Mouse (Mus musculus) thymus, adult 2 months (tissue): ENCODE measurements at regions not wholly inside any gene's neighbourhood (a gene's known extent, or its start where the extent isn't known, plus 50 kb on each side); places are given as distances from the start of the nearest gene placed in this dataset.

Experiments
- DNase-seq: peaks from one replicate; pipeline ENCODE4 v3.0.0; 2021
- H3K27ac ChIP-seq: fragments of 200-500 bp; 2 replicates; pipeline ENCODE4 v1.5.1; 2012; ENCODE audit warnings: low read length, control low read depth; ENCODE audit not compliant: control insufficient read depth, insufficient read depth
- H3K27me3 ChIP-seq: fragments of 200-500 bp; 2 replicates; pipeline ENCODE4 v1.6.1; 2012; ENCODE audit warnings: mild to moderate bottlenecking, low read length, moderate library complexity, mixed read lengths; ENCODE audit not compliant: control insufficient read depth, insufficient read depth
- H3K36me3 ChIP-seq: fragments of 200-500 bp; 2 replicates; pipeline ENCODE4 v1.6.1; 2012; ENCODE audit warnings: mild to moderate bottlenecking, low read length, moderate library complexity; ENCODE audit not compliant: control insufficient read depth, insufficient read depth
- H3K4me1 ChIP-seq: fragments of 200-500 bp; replicated peaks from 2 replicates; pipeline ENCODE4 v1.6.1; 2012; ENCODE audit warnings: low read length; ENCODE audit not compliant: control insufficient read depth, insufficient read depth
- H3K4me3 ChIP-seq: fragments of 200-500 bp; 2 replicates; pipeline ENCODE4 v1.5.1; 2012; ENCODE audit warnings: mild to moderate bottlenecking, low read length, control low read depth, moderate library complexity; ENCODE audit not compliant: control insufficient read depth, insufficient read depth
- CTCF ChIP-seq: fragments of 200-500 bp; IDR thresholded peaks from 2 replicates; pipeline ENCODE4 v1.5.1; 2012; ENCODE audit warnings: mild to moderate bottlenecking, control low read depth, low read length, moderate library complexity, borderline replicate concordance; ENCODE audit not compliant: control insufficient read depth, poor library complexity, insufficient read depth; ENCODE audit errors: extremely low read depth
- POLR2A ChIP-seq: fragments of 200-500 bp; IDR thresholded peaks from 2 replicates; pipeline ENCODE4 v1.6.1; 2012; ENCODE audit warnings: mild to moderate bottlenecking, low read length, control low read depth, moderate library complexity; ENCODE audit not compliant: control insufficient read depth, poor library complexity, insufficient read depth; ENCODE audit errors: extremely low read depth
- WGBS: fragments of 180-500 bp; shearing (Covaris S2); methylation state at CpG from one replicate; pipeline ENCODE4 v1.1.7; 2018; 5-methylcytosine and 5-hydroxymethylcytosine counted together

DNA sequence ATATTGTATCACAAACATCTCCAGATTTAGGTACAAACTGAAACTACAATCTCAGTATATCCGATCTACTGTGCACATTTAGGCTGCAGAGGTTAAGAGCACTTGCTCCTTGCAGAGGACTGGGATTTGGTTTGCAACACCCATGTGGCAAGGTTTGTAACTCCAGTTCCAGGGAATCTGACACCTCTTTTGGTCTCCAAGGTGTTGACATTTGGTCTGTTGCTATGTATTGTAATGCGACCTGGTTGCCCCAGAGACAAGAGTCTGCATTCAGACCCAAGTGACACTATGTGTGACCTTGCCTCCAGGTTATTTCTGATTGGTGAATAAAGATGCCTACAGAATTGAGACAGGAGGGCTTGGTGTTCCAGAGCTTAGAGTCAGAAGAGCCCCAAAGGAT lies 105.0 kb downstream of the Tas2r134 start:
- WGBS = 87% methylated on average over 2 of the region's 2 CpGs
- no peak for TF ChIP-seq CTCF
- TF ChIP-seq POLR2A = no peak
- no peak overlapping the region for H3K4me3 ChIP-seq
- no peaks in the 10 kb centered on the region for H3K4me1 ChIP-seq
- H3K27ac ChIP-seq = no peak overlapping the region
- no peaks in the 10 kb centered on the region for H3K27me3 ChIP-seq
- no peaks in the 10 kb centered on the region for H3K36me3 ChIP-seq
- no peak for DNase-seq

DNA sequence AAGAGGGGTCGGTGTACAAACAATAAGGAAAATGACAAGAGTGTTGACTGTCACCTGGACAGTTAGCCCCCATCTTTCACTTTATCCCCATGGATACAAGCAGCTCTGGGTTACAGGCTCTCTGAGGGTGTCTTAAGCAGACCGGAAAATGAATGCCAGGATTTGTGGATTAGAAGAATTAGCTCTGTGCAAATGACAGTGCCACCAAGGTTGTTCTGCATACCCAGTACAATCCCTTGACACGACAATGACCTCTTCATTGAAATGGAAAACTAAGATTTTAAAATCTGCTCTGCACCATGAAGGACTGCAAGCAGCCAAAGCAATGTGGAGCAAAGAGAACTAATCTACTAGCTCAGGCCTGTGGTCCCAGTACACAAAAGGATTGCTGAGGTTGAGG lies 105.9 kb downstream of the Tas2r134 start:
- Histone ChIP-seq H3K4me3 (no peak overlapping the region), H3K27me3 (no peaks in the 10 kb centered on the region), H3K36me3 (no peaks in the 10 kb centered on the region), H3K27ac (no peak overlapping the region), H3K4me1 (no peaks in the 10 kb centered on the region)
- TF ChIP-seq POLR2A (no peak), CTCF (no peak)
- no peak for DNase-seq
- 96% methylated on average over 3 of the region's 3 CpGs for WGBS

DNA sequence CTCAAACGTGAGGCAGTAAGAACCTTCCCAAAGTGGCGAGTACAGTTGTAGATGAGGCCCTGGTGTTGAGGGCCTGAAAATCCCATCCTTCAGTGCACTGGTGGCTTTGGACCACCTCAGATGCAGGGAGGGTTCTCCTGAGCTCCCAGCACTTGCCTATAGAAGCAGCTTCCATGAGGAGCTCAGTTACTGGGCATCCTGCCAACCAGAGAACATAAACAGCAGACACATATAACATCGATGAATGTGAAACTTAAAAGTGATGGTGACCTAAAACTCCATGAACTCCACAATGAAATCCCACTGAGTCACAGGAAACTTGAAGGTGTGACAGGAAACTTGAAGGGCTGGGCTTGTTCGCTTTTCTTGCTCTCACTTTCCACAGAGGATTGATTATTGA lies 109.1 kb downstream of the Tas2r134 start:
- Histone ChIP-seq H3K36me3 (no peaks in the 10 kb centered on the region), H3K27ac (no peak overlapping the region), H3K27me3 (no peaks in the 10 kb centered on the region), H3K4me1 (no peaks in the 10 kb centered on the region), H3K4me3 (no peak overlapping the region)
- TF ChIP-seq CTCF (no peak), POLR2A (no peak)
- no peak for DNase-seq
- 87% methylated on average over 4 of the region's 4 CpGs for WGBS

DNA sequence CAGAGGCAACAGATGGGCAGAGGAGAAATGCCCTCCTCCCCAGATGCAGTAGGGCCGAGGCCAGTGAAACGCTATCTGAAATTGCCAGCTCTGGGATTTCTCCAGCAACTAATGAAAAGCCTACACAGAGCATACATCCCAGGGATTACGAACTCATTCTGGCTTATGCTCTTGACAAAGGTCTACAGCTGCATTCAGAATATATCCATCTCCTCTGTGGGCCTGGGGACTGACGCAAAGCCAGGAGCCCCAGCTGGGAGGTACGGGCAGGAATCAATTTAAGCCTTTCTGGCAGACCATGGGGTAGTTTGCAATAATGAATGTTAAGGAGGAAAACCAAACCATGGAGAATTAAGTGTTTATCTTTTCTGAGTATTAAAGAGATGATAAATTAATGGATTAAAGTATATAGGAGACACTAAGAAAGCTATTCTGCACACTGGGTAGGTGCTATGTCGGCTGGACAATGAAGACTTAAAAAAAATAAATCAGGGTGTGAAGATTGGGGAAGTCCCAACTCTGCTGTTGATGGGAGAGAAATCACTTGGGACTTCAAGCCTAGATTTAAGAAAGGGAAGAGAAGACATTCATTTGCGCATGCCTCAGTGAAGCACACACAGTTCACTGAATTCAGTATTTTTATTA lies 120.5 kb downstream of the Tas2r134 start:
- no peaks in the 10 kb centered on the region for H3K4me1 ChIP-seq
- 97% methylated on average over 7 of the region's 7 CpGs for WGBS

DNA sequence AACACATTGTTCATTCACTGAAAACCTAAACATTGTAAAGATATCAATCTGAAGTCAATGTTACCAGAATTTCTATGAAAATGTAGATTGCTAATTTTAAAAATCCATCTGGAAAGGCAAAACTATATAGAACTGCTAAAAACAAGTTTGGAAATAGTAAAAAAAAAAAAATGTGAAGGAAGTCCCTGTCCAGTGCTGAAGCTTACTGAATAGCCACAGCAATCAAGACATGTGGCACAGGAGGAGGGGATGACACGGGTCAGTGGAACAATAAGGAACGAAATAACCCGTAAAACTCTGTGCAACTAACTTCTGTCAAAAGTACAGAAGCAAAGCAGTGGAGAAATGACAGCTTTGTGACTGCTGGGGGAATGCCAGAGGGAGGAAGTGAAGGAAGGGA lies 121.9 kb downstream of the Tas2r134 start:
- TF ChIP-seq CTCF (no peak), POLR2A (no peak)
- Histone ChIP-seq H3K27me3 (no peaks in the 10 kb centered on the region), H3K4me1 (no peaks in the 10 kb centered on the region), H3K4me3 (no peak overlapping the region), H3K36me3 (no peaks in the 10 kb centered on the region), H3K27ac (no peak overlapping the region)
- WGBS = 83% methylated on average over 3 of the region's 3 CpGs
- no peak for DNase-seq

More for the DNA sequence above, 120.5 kb downstream of the Tas2r134 start:
- Histone ChIP-seq H3K4me3 (no peak overlapping the region), H3K36me3 (no peaks in the 10 kb centered on the region), H3K27me3 (no peaks in the 10 kb centered on the region), H3K27ac (no peak overlapping the region)
- TF ChIP-seq POLR2A = no peak
- no peak for TF ChIP-seq CTCF
- no peak for DNase-seq

DNA sequence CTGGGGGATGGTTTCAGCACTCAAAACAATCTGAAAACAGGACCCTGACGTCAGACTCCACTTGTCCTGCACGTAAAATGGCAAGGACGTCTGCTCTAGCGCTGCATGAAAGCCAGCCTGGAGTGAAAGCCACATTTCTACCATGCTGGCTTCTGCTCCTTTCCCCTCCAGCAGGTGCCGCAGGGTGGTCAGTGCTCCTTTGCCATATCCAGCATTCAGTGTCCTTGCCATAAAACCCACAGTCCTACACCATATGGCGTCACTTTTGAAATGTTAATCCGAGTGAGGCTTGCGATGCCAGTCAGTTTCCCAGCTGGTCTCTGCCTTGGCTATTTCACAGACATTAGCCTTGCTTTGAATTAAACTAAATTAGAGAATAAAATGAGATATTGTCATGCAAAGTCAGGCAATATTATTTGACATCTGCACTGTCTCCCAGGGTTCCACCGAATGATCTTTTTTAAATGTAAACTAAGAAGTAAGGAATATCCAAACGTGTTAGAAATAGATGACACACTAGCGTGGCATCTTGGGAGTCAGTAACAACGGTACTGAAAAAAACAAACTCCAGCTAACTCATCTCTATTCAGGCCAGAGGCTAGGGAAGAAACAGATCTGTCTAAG lies 125.7 kb downstream of the Tas2r134 start:
- Histone ChIP-seq H3K36me3 (no peaks in the 10 kb centered on the region), H3K4me3 (no peak overlapping the region), H3K4me1 (no peaks in the 10 kb centered on the region), H3K27me3 (no peaks in the 10 kb centered on the region), H3K27ac (no peak overlapping the region)
- WGBS = 91% methylated on average over 12 of the region's 12 CpGs
- TF ChIP-seq POLR2A = no peak
- TF ChIP-seq CTCF = no peak
- no peak for DNase-seq

DNA sequence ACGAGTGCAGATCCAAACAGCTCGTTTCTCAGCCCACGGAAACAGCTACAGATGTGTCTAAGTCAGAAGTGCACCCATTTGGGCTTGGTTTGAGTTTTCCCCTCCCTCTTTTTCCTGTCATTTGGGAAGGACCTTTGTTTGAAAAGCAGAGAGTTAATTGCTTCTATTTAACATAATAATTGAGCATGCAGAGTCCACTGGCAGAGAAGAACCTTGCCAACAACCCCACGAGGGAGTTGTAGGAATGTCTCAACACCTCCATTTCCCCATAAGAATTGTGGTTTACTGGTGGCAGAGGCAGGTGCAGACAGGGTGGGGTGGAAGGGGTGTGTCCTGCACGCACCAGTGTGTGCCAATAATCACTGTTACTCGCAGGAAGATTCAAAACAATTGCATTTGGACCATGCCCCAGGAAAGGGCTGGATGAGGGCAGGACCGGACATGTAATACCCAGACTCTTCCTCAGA lies 126.3 kb downstream of the Tas2r134 start:
- no peaks in the 10 kb centered on the region for H3K4me1 ChIP-seq
- H3K27ac ChIP-seq = no peak overlapping the region
- no peak for DNase-seq
- H3K36me3 ChIP-seq = no peaks in the 10 kb centered on the region
- H3K4me3 ChIP-seq = no peak overlapping the region
- 53% methylated on average over 7 of the region's 7 CpGs for WGBS
- H3K27me3 ChIP-seq = no peaks in the 10 kb centered on the region
- TF ChIP-seq POLR2A (no peak), CTCF (no peak)
